Mouse (Mus musculus) urinary bladder, postnatal 36 days (tissue): ENCODE measurements around the gene 1700013F07Rik.
"Not testable (repeated sequence)": the region's sequence is repeated elsewhere in the genome, so short reads cannot be mapped to it uniquely, and the experiment has no call there.

Experiments used
- DNase-seq, 2 experiments: peaks; one replicate each; pipeline ENCODE4 v3.0.0; 2022; ENCODE audit warnings: low spot score in 2 of 2, mixed read lengths in 1 of 2

Gene 1700013F07Rik

DNA sequence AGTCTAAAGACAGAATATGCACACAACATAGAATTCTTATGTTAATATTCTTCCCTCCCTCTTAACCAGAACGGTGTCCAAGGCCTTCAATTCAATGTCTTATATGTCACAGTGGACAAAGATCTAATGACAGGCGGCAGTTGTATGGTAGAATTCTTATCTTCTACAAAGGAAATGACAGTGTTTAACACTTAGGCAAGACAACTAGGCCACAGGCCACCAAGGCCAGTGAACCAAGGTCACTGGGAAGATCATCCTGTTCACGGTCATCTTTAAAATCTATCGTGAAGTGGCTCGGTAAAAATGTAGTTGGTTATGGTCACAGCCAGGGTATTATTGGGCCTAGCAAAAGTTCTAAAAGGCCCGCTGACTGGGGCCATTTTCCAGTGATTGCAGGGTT is at the start of gene 1700013F07Rik:
Gene 1700013F07Rik (plus strand): TSS at position 200 of the 400 bp plus-strand sequence.
- no peak for DNase-seq

DNA sequence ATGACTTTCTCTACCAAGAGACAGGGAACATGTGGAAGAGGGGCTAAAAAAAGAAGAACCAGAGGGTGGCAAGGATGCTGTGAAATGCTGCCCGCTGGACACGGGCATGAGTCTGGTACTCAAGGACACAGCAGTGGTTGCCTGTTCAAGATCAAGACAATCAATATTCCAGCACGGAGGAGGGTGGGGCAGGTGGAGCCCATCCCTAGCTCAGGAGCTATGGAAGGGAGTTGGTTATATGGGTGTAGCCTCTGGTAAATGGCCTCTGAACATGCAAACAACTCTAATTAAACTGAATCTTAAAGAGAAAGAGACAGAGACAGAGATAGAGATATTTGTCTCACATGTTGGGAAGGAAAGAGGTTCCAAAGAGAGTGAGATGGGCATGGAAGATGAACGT is 49.2 kb upstream of the 1700013F07Rik start:
- DNase-seq, result no peak

DNA sequence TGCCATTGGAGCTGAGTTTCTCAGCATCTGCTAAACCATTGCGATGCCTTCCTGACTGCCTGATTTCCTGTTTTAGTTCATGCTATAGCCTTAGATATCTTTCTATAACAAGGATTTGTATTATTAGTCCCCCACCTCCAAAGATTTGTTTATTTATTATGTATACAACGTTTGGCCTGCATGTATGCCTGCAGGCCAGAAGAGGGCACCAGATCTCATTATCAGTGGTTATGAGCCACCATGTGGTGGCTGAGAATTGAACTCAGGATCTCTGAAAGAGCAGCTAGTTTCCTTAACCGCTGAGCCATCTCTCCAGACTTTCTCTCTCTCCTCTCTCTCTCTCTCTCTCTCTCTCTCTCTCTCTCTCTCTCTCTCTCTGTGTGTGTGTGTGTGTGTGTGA is 44.0 kb upstream of the 1700013F07Rik start:
- no peak for DNase-seq

DNA sequence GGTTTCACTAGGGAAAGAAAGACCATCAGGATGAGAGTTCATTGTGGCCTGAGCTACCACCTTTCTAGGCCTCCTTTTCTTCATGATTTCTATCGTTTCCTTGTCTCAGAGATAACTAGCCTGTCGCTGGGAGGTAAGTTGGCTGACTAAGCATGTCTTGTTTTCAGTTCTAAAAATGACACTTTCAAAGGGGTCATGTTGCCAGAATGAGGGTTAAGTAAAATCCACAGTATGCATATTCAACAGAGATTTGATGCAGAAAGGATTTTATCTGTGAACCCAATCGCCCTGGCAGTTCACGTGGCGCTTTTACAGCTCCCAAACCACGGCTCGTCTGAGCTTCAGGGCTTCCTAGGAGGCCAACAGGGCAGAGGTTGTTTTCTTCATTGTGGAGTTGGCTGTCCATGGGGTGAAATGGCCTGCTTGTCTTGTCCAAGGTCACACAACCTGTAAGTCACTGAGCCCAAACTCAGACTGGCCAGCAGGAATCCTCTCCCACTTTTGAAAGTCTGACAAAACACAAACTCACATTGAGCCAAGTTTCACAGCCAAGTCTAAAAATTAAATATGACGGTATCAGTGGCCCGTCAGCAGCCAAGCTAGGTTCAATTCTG is 39.0 kb upstream of the 1700013F07Rik start:
- DNase-seq, result no peak

DNA sequence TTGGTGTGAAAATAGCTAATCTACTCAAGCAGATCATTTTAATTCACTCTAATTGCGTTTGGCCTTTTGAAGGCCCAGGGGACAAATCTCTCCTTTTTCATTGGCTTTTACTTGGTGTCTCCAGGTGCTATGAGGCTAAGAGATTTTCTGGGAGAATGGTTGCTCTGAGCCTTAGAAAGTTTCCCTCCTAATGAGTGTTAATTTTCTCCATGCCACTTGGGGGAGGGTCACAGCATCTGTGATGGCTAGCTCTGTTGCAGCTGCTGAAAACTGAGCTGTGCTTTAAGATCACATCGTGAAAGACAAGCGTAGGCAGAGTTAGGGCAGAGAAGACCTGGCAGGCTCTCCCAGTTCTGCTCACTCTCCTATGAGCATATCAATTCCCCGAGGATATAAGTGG is 38.5 kb upstream of the 1700013F07Rik start:
- DNase-seq, result no peak

DNA sequence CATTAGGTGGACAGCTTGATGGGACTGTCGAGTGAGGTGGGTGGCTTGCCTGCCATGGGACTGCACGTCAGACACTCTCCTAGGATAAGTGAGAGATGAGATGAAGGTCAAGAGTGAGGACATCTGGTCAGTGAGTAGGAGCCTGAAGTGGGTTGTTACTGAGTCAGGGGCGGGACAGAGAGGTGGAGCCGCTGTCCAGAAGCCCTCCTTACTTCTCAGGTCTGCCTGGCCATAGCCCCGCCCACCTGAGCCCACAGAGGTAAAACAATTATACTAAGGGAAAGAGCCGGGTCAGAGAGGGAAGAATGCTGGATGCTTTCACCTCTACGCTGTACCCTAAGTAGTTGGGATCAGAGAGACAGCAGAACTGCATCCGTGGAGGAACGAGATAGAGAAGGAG is 36.3 kb upstream of the 1700013F07Rik start:
- no peak for DNase-seq

DNA sequence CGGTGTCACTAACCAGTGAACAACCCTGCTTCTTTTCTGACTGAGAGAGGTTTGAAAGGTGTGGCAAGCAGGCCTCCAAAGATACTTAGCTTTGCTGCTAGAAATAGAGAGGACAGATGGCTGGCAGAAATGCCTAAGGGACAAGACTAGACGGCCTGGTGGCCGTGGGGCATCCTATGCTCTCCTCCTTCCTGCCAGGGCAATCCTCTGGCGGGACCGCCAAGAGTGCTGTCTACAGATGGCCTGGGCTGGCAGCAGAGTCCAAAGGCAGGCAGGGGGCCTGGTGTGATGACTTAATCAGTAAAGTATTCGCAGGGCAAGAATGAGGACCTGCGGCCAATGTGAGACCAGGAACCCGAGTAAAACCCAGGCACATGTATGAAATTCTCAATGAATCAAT is 34.1 kb upstream of the 1700013F07Rik start:
- DNase-seq, result no peak

DNA sequence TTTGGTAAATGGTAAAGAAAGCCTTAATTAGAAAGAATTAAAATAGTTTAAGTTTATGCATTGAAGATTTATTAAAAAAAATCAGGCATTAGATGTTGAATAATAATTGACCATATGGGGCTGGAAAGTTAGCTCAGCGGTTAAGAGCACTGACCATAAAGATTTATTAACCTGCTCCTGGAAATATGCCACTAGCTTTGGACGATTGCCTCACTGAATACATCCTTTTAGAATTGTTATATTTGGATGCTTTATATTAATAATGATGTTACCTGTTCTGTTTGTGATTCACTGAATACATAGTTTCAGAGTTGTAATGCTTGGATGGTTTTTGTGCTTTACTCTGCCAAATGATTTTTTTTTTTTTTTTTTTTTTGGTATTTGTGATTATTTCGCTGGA is 32.5 kb upstream of the 1700013F07Rik start:
- DNase-seq, result not testable (repeated sequence)

DNA sequence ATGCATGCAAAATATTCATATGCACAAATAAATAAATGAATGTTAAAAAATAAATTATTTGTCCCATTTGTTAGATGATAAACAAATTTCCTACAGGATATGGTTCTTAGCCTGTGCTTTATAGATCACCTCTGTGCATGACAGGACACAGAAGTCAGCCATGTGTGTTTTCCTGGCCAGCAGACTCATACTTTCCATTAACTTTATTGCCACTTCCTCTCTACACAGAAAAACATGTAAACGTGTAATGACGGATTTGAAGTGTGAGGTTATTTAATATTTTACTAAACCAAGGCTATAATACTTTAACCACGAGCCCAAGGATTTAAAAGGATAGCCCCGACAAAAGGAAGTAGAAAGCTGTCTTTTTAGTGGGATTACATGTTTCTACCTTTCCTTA is 30.0 kb upstream of the 1700013F07Rik start:
- DNase-seq, result no peak

DNA sequence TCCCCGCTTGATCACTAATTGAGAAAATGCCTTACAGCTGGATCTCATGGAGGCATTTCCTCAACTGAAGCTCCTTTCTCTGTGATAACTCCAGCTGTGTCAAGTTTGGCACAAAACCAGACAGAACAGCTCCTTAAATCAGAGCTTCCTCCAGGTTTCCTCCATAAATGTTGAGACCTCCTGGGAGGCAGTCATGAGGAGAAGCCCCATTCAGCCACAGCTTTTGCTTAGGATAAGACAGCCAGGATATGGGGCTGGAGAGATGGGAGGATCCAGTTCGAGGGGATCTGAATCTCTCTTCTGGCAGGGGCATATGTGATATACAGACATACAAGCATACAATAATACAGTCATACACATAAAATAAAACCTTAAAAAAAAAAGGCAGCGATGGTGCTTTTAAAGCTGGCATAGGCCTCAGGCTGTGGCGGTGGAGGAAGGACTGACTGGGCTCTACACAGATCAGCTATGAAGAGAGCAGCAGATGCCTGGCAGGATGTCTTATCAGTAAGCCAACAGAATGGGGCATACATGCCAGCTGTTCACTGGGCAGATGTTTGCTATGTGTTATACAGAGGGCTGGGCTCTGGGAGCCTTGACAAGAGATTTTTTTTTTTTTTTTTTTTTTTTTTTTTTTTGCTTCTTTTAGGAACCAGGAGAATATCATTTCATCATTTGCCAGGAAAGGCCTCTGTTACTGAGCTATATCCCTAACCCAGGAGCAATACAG is 25.0 kb upstream of the 1700013F07Rik start:
- no peak for DNase-seq

DNA sequence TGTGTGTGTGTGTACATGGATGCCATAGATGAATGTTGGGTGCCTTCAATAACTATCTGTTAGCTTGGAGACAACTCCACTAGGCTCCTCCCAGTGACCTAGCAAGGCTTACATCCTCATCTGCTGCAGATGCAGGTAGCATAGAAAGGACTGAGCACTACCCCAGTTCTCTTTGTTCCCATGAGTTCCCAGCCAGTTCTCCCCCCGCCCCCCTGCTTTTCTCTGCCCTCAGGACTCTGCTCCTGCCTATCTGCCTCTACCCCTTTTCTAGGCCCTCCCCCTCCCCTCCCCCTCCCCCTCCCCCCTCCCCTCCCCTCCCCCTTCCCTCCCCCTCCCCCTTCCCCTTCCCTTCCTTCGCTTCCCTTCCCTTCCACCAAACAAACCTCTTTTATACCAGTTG is 23.8 kb upstream of the 1700013F07Rik start:
- DNase-seq, result no peak

DNA sequence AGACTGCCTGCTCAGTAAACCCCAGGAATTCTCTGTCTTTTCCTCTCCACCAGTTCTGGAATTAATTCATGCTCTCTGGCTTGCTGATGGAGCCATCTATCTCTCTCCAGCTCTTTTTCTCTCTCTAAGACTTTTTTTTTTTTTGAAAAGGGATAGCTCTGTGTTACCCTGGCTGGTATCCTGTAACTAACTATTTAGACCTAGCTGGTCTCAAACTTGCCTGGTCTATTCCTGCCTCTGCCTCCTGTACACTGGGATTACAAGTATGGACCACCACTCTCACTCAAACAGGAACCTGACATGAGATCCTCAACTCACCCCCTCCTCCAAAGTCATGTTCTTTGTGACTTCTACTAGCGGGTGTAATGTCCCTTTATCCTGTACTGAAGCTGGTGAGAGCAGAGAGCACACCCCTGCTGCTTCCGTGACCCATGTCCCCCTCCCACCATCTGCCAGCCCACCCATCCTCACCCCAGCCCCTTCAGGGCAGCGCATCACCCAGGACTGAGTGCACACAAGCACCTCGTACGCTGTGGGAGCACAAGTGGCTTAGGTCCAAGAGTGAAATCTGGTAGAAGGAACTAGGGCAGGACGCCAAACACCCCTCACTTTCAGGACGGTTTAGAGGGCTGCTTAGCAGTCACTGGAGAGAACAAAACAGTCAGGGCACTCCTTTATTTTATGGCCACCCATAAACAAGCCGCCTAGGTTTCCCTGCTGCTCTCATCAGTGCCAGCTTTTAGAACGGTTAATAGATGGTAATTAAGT is 23.1 kb upstream of the 1700013F07Rik start:
- DNase-seq, result no peak

DNA sequence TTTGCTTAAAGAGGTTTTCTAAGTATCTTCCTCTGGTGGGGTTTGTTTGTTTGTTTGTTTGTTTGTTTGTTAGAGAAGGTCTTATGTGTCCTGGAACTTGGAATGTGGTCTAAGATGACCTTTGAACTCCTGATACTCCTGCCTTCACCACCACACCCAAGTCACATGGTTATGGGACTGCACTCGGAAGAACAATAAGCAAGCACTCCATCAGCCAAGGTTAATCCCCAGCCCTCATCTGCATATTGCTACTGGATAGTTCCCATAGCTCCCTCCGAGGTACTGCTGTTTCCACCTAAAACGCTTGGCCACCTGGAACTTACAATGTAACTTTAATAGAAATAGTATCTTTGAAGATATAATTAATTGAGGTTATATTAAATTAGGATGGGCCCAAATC is 20.5 kb upstream of the 1700013F07Rik start:
- no peak for DNase-seq

DNA sequence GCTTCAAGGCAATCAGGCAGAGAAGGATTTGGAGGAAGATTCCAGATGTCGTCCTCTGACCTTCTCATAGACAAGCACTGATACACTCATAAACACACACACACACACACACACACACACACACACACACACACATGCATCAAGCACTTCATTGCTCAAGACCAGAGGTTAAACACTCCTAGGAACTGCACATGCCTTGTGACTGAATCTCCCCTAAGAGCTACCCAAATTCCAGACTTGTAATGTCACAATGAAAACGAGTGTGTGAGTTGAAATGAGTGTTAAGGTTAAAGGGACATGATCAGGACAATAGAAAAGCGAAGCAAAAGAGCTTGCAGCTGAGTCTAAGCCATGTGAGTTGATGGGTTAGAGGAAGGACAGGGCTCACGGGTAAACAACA is 15.7 kb upstream of the 1700013F07Rik start:
- DNase-seq, result no peak

DNA sequence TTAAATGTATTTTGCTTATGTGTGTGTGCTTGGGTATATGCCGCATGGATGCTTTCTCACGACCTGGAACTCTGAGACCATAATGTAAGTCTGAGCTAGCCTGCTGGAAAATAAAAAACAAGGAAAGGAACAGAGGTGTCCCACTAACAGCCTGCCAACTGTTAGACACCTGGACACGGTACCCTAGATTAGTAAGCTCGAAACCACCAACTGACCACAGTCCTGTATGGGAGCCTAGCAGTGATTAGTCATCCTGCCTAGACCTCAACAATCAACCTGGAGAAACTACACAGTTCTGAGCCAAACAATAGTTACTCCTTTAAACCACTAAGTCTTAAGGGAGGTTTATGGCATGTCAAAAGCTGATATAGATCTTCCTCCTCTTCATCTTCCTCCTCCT is 10.5 kb upstream of the 1700013F07Rik start:
- no peak for DNase-seq

DNA sequence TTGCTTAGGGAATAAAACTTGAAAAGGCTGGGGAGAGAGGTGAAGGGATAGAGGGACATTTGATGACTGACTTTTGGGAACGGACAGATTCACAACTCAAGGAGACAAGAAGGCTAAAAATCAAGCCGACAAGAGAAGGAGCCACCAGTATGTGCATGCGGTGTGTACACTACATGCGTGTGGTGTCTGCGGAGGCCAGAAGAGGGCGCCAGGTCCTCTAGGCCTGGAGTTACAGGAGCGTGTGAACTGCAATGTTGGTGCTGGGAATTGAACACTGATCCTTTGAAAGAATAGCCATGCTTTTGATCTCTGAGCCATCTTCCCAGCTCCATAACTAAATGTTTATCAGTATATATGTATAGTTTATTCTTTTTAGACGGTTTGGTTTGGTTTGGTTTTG is 5.5 kb upstream of the 1700013F07Rik start:
- no peak for DNase-seq

DNA sequence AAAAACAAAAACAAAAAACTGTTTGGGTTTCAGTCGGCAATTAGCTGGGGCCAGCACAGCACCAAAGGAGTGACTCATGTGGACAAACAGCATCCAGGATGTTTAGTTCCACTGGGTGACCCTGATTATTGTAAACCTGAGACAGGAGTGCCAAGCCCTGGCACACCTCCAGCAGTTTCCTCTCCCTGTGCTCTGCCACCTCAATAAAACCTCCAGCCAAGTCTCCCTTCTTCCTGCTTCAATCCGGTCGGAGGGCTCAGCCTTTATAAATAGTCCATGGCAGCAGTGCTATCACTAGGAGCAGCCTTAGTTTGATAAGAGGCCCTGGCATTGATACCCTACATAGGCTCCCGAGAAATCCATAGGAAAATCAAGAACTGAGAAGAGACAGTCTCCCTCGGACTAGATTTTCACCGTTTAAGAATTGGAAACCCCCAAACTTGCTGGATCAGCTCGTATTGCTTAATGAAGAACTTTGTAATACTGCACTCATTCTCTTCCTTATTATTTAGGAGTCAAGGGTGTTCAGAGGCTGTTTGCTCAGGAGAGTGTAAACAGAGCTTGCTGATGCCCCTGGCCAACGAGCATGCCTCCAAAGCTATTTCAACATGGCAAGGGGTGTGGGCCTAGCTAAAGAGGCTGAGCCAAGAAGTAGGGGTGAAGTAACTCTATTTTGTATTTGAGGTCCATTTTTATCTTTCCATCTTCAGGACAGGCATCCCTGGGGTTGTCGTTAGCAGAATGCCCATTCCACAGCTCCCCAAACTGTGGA is 650 bp upstream of the 1700013F07Rik start:
- peak; percentile 55 to 62 for DNase-seq

DNA sequence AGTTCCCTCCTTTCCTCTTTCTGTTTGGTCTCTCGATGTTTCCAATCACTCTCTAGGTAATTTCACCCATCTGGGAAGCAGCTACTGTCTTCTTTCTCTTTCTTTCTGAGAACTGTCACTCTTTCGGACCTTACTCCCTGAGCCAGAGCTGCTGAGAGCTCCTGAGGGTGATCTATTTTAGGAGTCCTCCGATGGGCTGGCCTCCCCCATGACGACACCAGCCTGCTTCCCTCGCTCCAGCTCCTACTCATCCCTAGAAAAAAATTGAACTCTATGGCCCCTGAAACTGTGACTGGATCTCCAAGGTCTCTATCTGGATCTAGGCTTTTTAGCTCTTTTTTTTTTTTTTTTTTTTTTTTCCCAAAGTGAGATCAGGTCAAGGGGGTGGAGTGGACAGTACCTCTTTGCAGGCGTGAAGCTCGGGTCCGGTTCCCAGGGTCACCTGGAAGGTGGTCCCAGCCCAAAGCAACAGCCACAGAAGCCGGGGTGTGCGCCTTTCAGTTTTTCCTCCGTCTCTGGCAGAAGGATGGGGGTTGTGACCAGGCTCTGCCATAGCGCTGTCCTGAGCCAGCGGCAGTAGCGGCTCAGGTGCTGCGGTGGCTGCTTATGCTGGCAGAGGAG is 2.1 kb downstream of the 1700013F07Rik start:
- no peak for DNase-seq

DNA sequence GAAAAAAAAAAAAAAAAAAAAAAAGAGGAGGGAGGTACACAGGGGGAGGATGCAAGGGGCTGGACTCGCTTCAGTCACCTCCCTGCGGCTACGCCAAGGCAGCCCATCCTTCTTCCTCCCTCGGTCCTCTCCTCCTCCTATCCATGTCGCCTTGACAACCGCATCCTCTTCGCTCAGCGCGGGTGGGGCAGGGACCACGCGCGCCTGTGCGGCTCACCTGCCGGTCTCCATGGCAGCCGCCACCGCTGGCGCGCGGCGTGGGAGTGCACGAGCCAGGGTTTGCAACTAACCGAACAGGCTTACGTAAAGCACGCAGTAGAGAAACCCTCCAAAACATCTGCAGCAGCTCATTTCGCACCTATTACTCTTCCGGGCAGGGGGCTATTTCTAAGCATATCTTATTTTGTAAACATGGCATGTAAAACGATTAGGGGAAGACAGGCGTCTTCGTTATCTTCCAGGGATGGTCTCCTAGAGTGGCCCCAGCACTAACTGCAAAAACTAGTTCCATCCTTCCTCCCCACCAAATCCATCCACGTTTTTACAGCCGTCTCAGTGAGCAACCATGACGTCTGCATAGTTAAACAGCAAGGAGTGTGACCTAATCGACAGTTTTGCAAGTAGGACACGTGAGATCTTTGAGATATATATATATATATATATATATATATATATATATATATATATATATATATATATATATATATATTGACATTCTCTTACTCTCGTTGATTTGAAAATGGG is 2.7 kb downstream of the 1700013F07Rik start, which contains the start of gene 5330417C22Rik:
Gene 5330417C22Rik (minus strand): TSS at position 20 of the 744 bp plus-strand sequence.
- peak; percentile 22 to 26 for DNase-seq

DNA sequence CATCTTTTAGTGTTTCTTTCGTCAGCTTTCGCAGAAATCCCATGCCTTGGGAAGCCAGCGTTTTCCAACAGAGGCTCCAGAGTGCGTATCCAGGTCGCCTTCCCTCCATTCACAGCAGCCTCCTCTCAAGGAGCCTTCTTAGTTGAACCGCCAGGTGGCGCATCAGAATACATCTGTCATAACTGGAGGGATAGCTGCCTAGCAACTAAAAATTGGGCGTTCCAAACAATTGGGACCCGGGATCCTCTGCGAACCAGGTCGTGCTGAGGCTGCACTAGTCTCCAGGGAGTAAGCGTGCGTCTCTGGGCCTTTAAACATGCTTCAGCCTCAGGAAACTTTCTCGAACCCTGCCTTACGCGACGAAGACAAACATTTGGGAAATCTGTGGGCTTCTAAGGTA is 3.4 kb downstream of the 1700013F07Rik start:
- DNase-seq, result peak; percentile 75 to 77

DNA sequence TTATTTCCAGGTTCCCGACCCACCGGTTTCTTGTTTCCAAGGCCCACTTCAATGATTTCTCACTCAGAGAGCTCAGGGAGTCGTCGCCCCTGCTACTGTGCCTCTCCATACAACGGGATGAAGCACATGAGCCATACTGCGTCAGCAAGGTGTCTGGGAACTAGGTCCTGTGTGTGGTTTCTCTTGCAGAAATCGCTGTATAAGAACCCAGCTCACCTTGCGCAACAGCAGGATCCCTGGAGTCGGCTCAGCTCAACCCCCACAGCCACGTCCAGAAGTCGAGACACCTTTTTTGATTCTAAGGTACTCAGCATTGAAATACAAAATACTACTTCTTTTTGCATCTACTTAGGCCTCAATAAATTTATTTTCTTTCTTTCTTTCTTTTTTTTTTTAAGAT is 8.3 kb downstream of the 1700013F07Rik start:
- no peak for DNase-seq
